Mouse (Mus musculus): ENCODE measurements around the gene Mrgpra9. TPM values are rescaled to one million over a fixed set of nuclear protein-coding genes. Genes with fewer than 3 reads are reported as not detected.
"Not testable (repeated sequence)": the region's sequence is repeated elsewhere in the genome, so short reads cannot be mapped to it uniquely, and the experiment has no call there.

The Mrgpra9 gene
- not detected in 2 replicates for polyA plus RNA-seq (2015; fragmentation: Nextera tagmentation; extraction: Ambion mirVana)

DNA sequence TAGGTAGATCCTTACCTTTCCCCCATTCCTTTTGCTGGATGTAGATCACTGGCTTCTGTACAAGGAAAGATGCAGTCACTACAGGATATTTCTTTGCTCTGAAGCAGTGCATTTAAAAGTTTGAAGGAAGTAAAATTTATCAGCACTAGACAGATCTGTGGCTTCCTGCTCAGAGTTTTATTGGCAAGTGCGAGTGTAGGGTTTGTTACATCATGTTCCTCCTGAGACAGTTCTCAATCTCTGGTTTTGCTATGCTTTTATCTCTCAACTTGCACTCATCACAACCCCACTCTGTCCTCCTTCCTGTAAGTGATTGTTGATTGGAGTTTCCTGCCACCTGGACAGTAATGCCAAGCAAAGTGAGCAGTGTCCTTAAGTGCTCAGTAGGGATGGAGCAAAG lies at the start of gene Mrgpra9:
Gene Mrgpra9, minus strand, starts transcription at position 79 of the 400 bp plus-strand sequence.
- WGBS: 69% methylated on average over 1 of the region's 1 CpGs
- no peak for ATAC-seq (ENCODE audit: insufficient number of reproducible peaks, low FRiP score, low TSS enrichment, low read depth)
- Histone ChIP-seq H3K4me1 (no peaks in the 10 kb centered on the region), H3K9me3 (replicated peaks) (no peaks in the 10 kb centered on the region), H3K4me2 (replicated peaks) (no peak within 1 kb of the TSS), H3K27ac (replicated peaks) (no peak within 1 kb of the TSS), H3K9ac (no peak within 1 kb of the TSS), H3K4me3 (replicated peaks) (no peak within 1 kb of the TSS), H3K27me3 (no peaks in the 10 kb centered on the region), H3K36me3 (no peaks in the 10 kb centered on the region)

- not testable (repeated sequence) for H3K9me3 ChIP-seq (replicated peaks); ATAC-seq (ENCODE audit: insufficient number of reproducible peaks, low FRiP score, low TSS enrichment, low read depth); H3K4me3 ChIP-seq (replicated peaks); H3K27me3 ChIP-seq; H3K27ac ChIP-seq (replicated peaks); H3K9ac ChIP-seq; H3K36me3 ChIP-seq; H3K4me1 ChIP-seq; H3K4me2 ChIP-seq (replicated peaks)
Observed at GRCm38 (mm10) chr7:47299612-47300011, 47.0 kb upstream of the Mrgpra9 start.

GRCm38 (mm10) chr7:47271547-47271946 lies 18.9 kb upstream of the Mrgpra9 start:
- not testable (repeated sequence) for H3K36me3 ChIP-seq; ATAC-seq (ENCODE audit: insufficient number of reproducible peaks, low FRiP score, low TSS enrichment, low read depth); H3K9ac ChIP-seq; H3K4me1 ChIP-seq; H3K4me3 ChIP-seq (replicated peaks); H3K27ac ChIP-seq (replicated peaks); H3K9me3 ChIP-seq (replicated peaks); H3K27me3 ChIP-seq; H3K4me2 ChIP-seq (replicated peaks)
- WGBS: 83% methylated on average over 5 of the region's 5 CpGs

DNA sequence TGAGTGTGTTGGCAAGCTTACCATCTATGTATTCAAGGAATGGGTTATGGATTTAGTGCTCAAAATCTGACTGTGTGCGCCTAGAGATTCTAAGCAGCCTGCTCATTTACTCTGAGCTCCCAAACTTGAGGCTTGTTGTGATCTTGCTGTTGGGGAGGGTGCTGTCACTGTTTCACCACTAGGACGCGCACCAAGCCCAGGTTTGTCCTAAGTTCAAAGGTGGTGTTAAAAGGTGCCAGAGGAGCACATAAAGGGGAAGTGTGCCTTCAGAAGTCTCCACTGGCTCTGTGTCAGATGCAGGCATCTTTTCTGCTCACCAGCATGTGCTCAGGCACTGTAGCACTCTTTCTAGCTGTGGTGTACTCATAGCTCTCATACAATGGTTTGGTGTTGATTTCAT lies 8.0 kb downstream of the Mrgpra9 start:
- Histone ChIP-seq H3K4me3 (replicated peaks) (no peak overlapping the region), H3K27me3 (no peaks in the 10 kb centered on the region), H3K36me3 (no peaks in the 10 kb centered on the region), H3K9ac (no peak overlapping the region), H3K4me1 (no peaks in the 10 kb centered on the region), H3K27ac (replicated peaks) (no peak overlapping the region), H3K9me3 (replicated peaks) (no peaks in the 10 kb centered on the region), H3K4me2 (replicated peaks) (no peak overlapping the region)
- 63% methylated on average over 3 of the region's 3 CpGs for WGBS
- ATAC-seq (ENCODE audit: insufficient number of reproducible peaks, low FRiP score, low TSS enrichment, low read depth): no peak

DNA sequence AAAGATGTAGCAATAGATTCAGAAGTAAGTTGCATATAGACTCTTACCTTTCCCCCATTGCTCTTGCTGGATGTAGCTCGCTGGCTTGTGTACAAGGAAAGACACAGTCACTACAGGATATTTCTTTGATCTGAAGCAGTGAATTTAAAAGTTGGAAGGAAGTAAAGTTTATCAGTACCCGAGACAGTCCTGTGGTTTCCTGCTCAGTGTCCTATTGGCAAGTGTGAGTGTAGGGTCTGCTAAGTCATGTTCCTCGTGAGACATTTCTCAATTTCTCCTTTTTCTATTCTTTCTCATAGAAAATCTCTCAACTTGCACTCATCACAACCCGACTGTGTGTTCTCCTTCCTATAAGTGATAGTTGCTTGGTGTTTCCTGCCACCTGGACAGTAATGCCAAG lies 47.8 kb downstream of the Mrgpra9 start, which contains the start of gene Mrgpra6:
Gene Mrgpra6, minus strand, starts transcription at position 91 of the 400 bp plus-strand sequence.
- Histone ChIP-seq H3K36me3 (no peaks in the 10 kb centered on the region), H3K9me3 (replicated peaks) (no peaks in the 10 kb centered on the region), H3K9ac (no peak within 1 kb of the TSS), H3K4me1 (no peaks in the 10 kb centered on the region), H3K4me2 (replicated peaks) (no peak within 1 kb of the TSS), H3K27me3 (no peaks in the 10 kb centered on the region), H3K4me3 (replicated peaks) (no peak within 1 kb of the TSS), H3K27ac (replicated peaks) (no peak within 1 kb of the TSS)
- ATAC-seq (ENCODE audit: insufficient number of reproducible peaks, low FRiP score, low TSS enrichment, low read depth): no peak
- 66% methylated on average over 4 of the region's 4 CpGs for WGBS

GRCm38 (mm10) chr7:47195271-47195670 lies 57.4 kb downstream of the Mrgpra9 start:
- no peaks in the 10 kb centered on the region for H3K4me1 ChIP-seq
- no peak for ATAC-seq (ENCODE audit: insufficient number of reproducible peaks, low FRiP score, low TSS enrichment, low read depth)

More at GRCm38 (mm10) chr7:47195271-47195670, 57.4 kb downstream of the Mrgpra9 start:
- WGBS: 48% methylated on average over 1 of the region's 1 CpGs
- H3K36me3 ChIP-seq: no peaks in the 10 kb centered on the region
- H3K4me3 ChIP-seq (replicated peaks): no peak overlapping the region
- H3K9me3 ChIP-seq (replicated peaks): no peaks in the 10 kb centered on the region
- no peaks in the 10 kb centered on the region for H3K27me3 ChIP-seq
- H3K9ac ChIP-seq: no peak overlapping the region
- H3K27ac ChIP-seq (replicated peaks): no peak overlapping the region
- no peak overlapping the region for H3K4me2 ChIP-seq (replicated peaks)

Other genes with a start within 250 kb of the Mrgpra9 start
- gene Spty2d1, start 244.4 kb downstream of the Mrgpra9 start, polyA plus RNA-seq (2015; fragmentation: Nextera tagmentation; extraction: Ambion mirVana): 20.5 and 21.3 TPM in 2 replicates
- 20.3 and 22.3 TPM in 2 replicates for gene Tmem86a, start 202.2 kb downstream of the Mrgpra9 start, polyA plus RNA-seq (2015; fragmentation: Nextera tagmentation; extraction: Ambion mirVana)
- gene Ptpn5, start 119.2 kb downstream of the Mrgpra9 start, polyA plus RNA-seq (2015; fragmentation: Nextera tagmentation; extraction: Ambion mirVana): 0.14 and 0.47 TPM in 2 replicates
- gene Mrgpra6, start 47.9 kb downstream of the Mrgpra9 start, polyA plus RNA-seq (2015; fragmentation: Nextera tagmentation; extraction: Ambion mirVana): not detected in 2 replicates
- gene Mrgpra1, start 101.4 kb upstream of the Mrgpra9 start, polyA plus RNA-seq (2015; fragmentation: Nextera tagmentation; extraction: Ambion mirVana): not detected in 2 replicates
- gene Mrgpra2a, start 199.3 kb upstream of the Mrgpra9 start, polyA plus RNA-seq (2015; fragmentation: Nextera tagmentation; extraction: Ambion mirVana): not detected in 2 replicates